Comparison of ENCODE assay signal across 8 mouse cellular contexts in genomic region chr1:128723843-128724242, GRCm38 (mm10).
"Had no signal": no experiment of that assay in that cellular context is flagged by ENCODE, and none has a peak within 500 bp of the region (broad histone marks: within the 10 kb centered on the region; RNA-seq: fewer than 3 reads in every experiment).

No protein-coding gene starts in this region.

- H3K4me1 ChIP-seq: intestine, embryonic 15.5 days; limb, embryonic 13.5 days; midbrain, embryonic 13.5 days; neural tube, embryonic 12.5 days had no signal

- H3K4me3 ChIP-seq: intestine, embryonic 15.5 days; limb, embryonic 13.5 days; midbrain, embryonic 13.5 days; myocyte; neural tube, embryonic 12.5 days had no signal

- H3K9me3 ChIP-seq: intestine, embryonic 15.5 days; limb, embryonic 13.5 days; midbrain, embryonic 13.5 days; neural tube, embryonic 12.5 days had no signal

- H3K4me2 ChIP-seq: intestine, embryonic 15.5 days; limb, embryonic 13.5 days; midbrain, embryonic 13.5 days; neural tube, embryonic 12.5 days had no signal

- H3K27me3 ChIP-seq: intestine, embryonic 15.5 days; limb, embryonic 13.5 days; midbrain, embryonic 13.5 days; neural tube, embryonic 12.5 days had no signal

- H3K27ac ChIP-seq: intestine, embryonic 15.5 days; limb, embryonic 13.5 days; liver, embryonic 14.5 days; midbrain, embryonic 13.5 days; neural tube, embryonic 12.5 days had no signal

- H3K9ac ChIP-seq: intestine, embryonic 15.5 days; limb, embryonic 13.5 days; liver, embryonic 14.5 days; midbrain, embryonic 13.5 days; neural tube, embryonic 12.5 days had no signal

- ATAC-seq: intestine, embryonic 15.5 days; midbrain, embryonic 13.5 days had no signal

- H3K36me3 ChIP-seq: intestine, embryonic 15.5 days; limb, embryonic 13.5 days; midbrain, embryonic 13.5 days; neural tube, embryonic 12.5 days had no signal

- DNase-seq: left cerebral cortex, postnatal 4 days; lung, adult 18-20 months had no signal
